In genomic region chr4:121214793-121215304, GRCm38 (mm10) we compare ENCODE assay signal across 8 mouse cellular contexts. TPM values are rescaled to one million over a fixed set of nuclear protein-coding genes. Genes with fewer than 3 reads are reported as not detected.
DNase-seq lines count a peak whose midpoint lies in the region; ATAC-seq lines count a peak whose summit lies in the region.

Gene Rlf (minus strand): TSS chr4:121215084.

- H3K27me3 ChIP-seq in lung, embryonic 16.5 days (ENCODE audit: control insufficient read depth, insufficient read depth, low read depth, low read length), result no peaks in the 10 kb centered on the region; the same call in 1 of the 2 replicates

- H3K27ac ChIP-seq in lung, embryonic 16.5 days (ENCODE audit: low read length), result peak within 1 kb of the TSS; percentile 86

- WGBS in lung, embryonic 16.5 days, result under 1% methylated on average over 46 of the region's 48 CpGs

- peak; percentile 71 for DNase-seq in MEL-GATA-1-ER (ENCODE audit: extremely low read depth, low read depth)
- DNase-seq in cerebellum, adult 8-10 months, result peak; percentile 100
- DNase-seq in forelimb bud, embryonic 11.5 days (ENCODE audit: low read depth, low spot score), result peak; percentile 97
- peak; percentile 97 for DNase-seq in layer of hippocampus, adult 9-10 months (ENCODE audit: low spot score)
- peak; percentile 98 for DNase-seq in ovary, postnatal 10 days (ENCODE audit: low spot score)
- peak; percentile 97 to 99 for DNase-seq in thymus, postnatal 10 days (ENCODE audit: low spot score in 2 of 2)

- peak within 1 kb of the TSS; percentile 84 for H3K4me2 ChIP-seq in lung, embryonic 16.5 days (ENCODE audit: low read depth, low read length)

- H3K4me3 ChIP-seq in lung, embryonic 16.5 days (ENCODE audit: low read length), result peak within 1 kb of the TSS; percentile 97

- H3K36me3 ChIP-seq in lung, embryonic 16.5 days (ENCODE audit: control insufficient read depth, insufficient read depth, low read length), result no peaks in the 10 kb centered on the region

- no peaks in the 10 kb centered on the region for H3K9me3 ChIP-seq in lung, embryonic 16.5 days (ENCODE audit: control insufficient read depth, low read length)

- H3K4me1 ChIP-seq in lung, embryonic 16.5 days (replicated peaks; ENCODE audit: control insufficient read depth, insufficient read depth, low read length), result peaks cover 15% of the 10 kb centered on the region

- H3K9ac ChIP-seq in lung, embryonic 16.5 days (ENCODE audit: low read length), result peak within 1 kb of the TSS; percentile 97

- ATAC-seq in hematopoietic stem cell, adult 5-6 weeks (replicated peaks in 1 of 2; ENCODE audit: insufficient read depth in 1 of 2, low FRiP score in 2 of 2, low TSS enrichment in 1 of 2, low read depth in 1 of 2, poor library complexity in 2 of 2, severe bottlenecking in 2 of 2), result peak; percentile 92 to 94
- ATAC-seq in lung, embryonic 16.5 days (ENCODE audit: low read depth), result peak; percentile 97

RNA-seq across cellular contexts. Expression of gene Rlf, which starts in this region (rescaled TPM):
- total RNA-seq in hematopoietic stem cell, adult 5-6 weeks (2017), result 45.5 and 45.9 TPM in 2 replicates
- 20.5 and 24.3 TPM in 2 replicates for polyA plus RNA-seq in lung, embryonic 16.5 days (2015; fragmentation: Nextera tagmentation; extraction: Ambion mirVana)

Comparison
In these comparisons a context has a peak if more than half of its experiments do, and no peak if none do; other contexts are left out.
1. Peak in every context shown above with its lines: DNase-seq, ATAC-seq, H3K4me3 ChIP-seq and H3K27ac ChIP-seq.